Mouse (Mus musculus) monocyte, adult 59 days (primary cell): ENCODE data around the gene Stt3b. TPM values are rescaled to one million over a fixed set of nuclear protein-coding genes. Genes with fewer than 3 reads are reported as not detected.

Experiments
- total RNA-seq, 2 experiments: library from RNA; stranded (reverse); gene quantifications; one replicate each; pipeline ENCODE4 v1.2.4; 2023

Gene Stt3b
- total RNA-seq, result 10 to 100 TPM; 64.3 to 65.4 TPM

GRCm38 (mm10) chr9:115310346-115311222 is at the start of gene Stt3b:
Gene Stt3b, minus strand, starts transcription at chr9:115310421.

